Comparison of ENCODE assay signal across 8 mouse cellular contexts in genomic region chr4:114779758-114780546, GRCm38 (mm10). TPM values are rescaled to one million over a fixed set of nuclear protein-coding genes. Genes with fewer than 3 reads are reported as not detected.
A peak's percentile ranks its signal among the peaks of the same experiment; 100 is the strongest.
DNase-seq lines count a peak whose midpoint lies in the region; ATAC-seq and TF ChIP-seq lines count a peak whose summit lies in the region.

No protein-coding gene starts in this region.

- H3K27me3 ChIP-seq in hindbrain, embryonic 15.5 days: 0 out of 2 replicates have a peak, but pooled peaks cover 4% of the 10 kb centered on the region
- H3K27me3 ChIP-seq in limb, embryonic 14.5 days (ENCODE audit: control insufficient read depth, insufficient read depth, low read length): peaks cover 4% of the 10 kb centered on the region; the same call in 1 of the 2 replicates
- H3K27me3 ChIP-seq in neural tube, embryonic 15.5 days (replicated peaks): no peaks in the 10 kb centered on the region

- H3K4me1 ChIP-seq in hindbrain, embryonic 15.5 days (replicated peaks): peaks cover 9% of the 10 kb centered on the region; the same call in 1 of the 2 replicates
- H3K4me1 ChIP-seq in limb, embryonic 14.5 days (ENCODE audit: control insufficient read depth, insufficient read depth, low read length): peaks cover 26% of the 10 kb centered on the region
- H3K4me1 ChIP-seq in neural tube, embryonic 15.5 days: peaks cover 15% of the 10 kb centered on the region

- peak; percentile 24 for DNase-seq in adrenal gland, postnatal 14 days
- DNase-seq in adrenal gland, adult 8-10 months: no peak
- peak; percentile 59 for DNase-seq in limb, embryonic 14.5 days (ENCODE audit: low spot score)
- DNase-seq in layer of hippocampus, adult 8-10 months (ENCODE audit: low spot score in 2 of 2): no peak
- DNase-seq in cerebellum, postnatal 36 days: no peak

- 67% methylated on average over 17 of the region's 17 CpGs for WGBS in hindbrain, embryonic 15.5 days
- WGBS in limb, embryonic 14.5 days: 18% methylated on average over 17 of the region's 17 CpGs
- 31% methylated on average over 17 of the region's 17 CpGs for WGBS in neural tube, embryonic 15.5 days

- no peak overlapping the region for H3K4me3 ChIP-seq in hindbrain, embryonic 15.5 days
- no peak overlapping the region for H3K4me3 ChIP-seq in limb, embryonic 14.5 days (replicated peaks; ENCODE audit: low read length)
- H3K4me3 ChIP-seq in neural tube, embryonic 15.5 days (replicated peaks): no peak overlapping the region

- H3K27ac ChIP-seq in hindbrain, embryonic 15.5 days (replicated peaks): no peak overlapping the region
- peak overlapping the region; percentile 68 for H3K27ac ChIP-seq in limb, embryonic 14.5 days (replicated peaks; ENCODE audit: low read depth, low read length)
- 0 out of 2 replicates have a peak overlapping the region, but pooled peaks have one; percentile 1 for H3K27ac ChIP-seq in neural tube, embryonic 15.5 days (replicated peaks)

- no peak for TF ChIP-seq POLR2A in limb, embryonic 14.5 days (IDR thresholded peaks at IDR 0.05; ENCODE audit: borderline replicate concordance, extremely low read depth, insufficient read depth, insufficient read length)

- H3K36me3 ChIP-seq in hindbrain, embryonic 15.5 days: no peaks in the 10 kb centered on the region
- no peaks in the 10 kb centered on the region for H3K36me3 ChIP-seq in limb, embryonic 14.5 days (ENCODE audit: control insufficient read depth, insufficient read depth, low read length)
- no peaks in the 10 kb centered on the region for H3K36me3 ChIP-seq in neural tube, embryonic 15.5 days

- ATAC-seq in hindbrain, embryonic 15.5 days (ENCODE audit: low FRiP score, low read depth): peak; percentile 40; the same call in 1 of the 2 replicates
- peak; percentile 61 for ATAC-seq in limb, embryonic 14.5 days (ENCODE audit: low FRiP score, low read depth)
- no peak for ATAC-seq in neural tube, embryonic 15.5 days (ENCODE audit: low FRiP score)
- ATAC-seq in cerebellum, adult (ENCODE audit: insufficient number of reproducible peaks, low FRiP score, low TSS enrichment): no peak

- H3K4me2 ChIP-seq in hindbrain, embryonic 15.5 days: no peak overlapping the region
- H3K4me2 ChIP-seq in limb, embryonic 14.5 days (replicated peaks; ENCODE audit: low read depth, low read length, severe bottlenecking): peak overlapping the region; percentile 17; the same call in 1 of the 2 replicates
- peak overlapping the region; percentile 28; the same call in 1 of the 2 replicates for H3K4me2 ChIP-seq in neural tube, embryonic 15.5 days

- H3K9me3 ChIP-seq in hindbrain, embryonic 15.5 days: no peaks in the 10 kb centered on the region
- no peaks in the 10 kb centered on the region for H3K9me3 ChIP-seq in limb, embryonic 14.5 days (ENCODE audit: control insufficient read depth, low read length)
- no peaks in the 10 kb centered on the region for H3K9me3 ChIP-seq in neural tube, embryonic 15.5 days (replicated peaks)

- no peak overlapping the region for H3K9ac ChIP-seq in hindbrain, embryonic 15.5 days
- no peak overlapping the region for H3K9ac ChIP-seq in limb, embryonic 14.5 days (ENCODE audit: low read depth, low read length, severe bottlenecking)
- H3K9ac ChIP-seq in neural tube, embryonic 15.5 days (replicated peaks): no peak overlapping the region

RNA-seq across cellular contexts. Expression of gene Gm12830, which starts 41.6 kb away (rescaled TPM):
- total RNA-seq in adrenal gland, postnatal 14 days (2021): not detected in 2 replicates
- total RNA-seq in adrenal gland, adult 8-10 months (2022): not detected
- polyA plus RNA-seq in hindbrain, embryonic 15.5 days (2015; fragmentation: Nextera tagmentation; extraction: Ambion mirVana): not detected in 2 replicates
- not detected in 2 replicates for polyA plus RNA-seq in limb, embryonic 14.5 days (2012; rRNA removed)
- polyA plus RNA-seq in limb, embryonic 14.5 days (2014; fragmentation: Nextera tagmentation; extraction: Ambion mirVana): not detected in 2 replicates
- polyA plus RNA-seq in neural tube, embryonic 15.5 days (2015; fragmentation: Nextera tagmentation; extraction: Ambion mirVana): not detected in 2 replicates
- not detected for total RNA-seq in layer of hippocampus, adult 8-10 months (2022)

Comparison
In these comparisons a context has a peak if more than half of its experiments do, and no peak if none do; other contexts are left out.
1. DNase-seq: peak in adrenal gland, postnatal 14 days (single experiment) and limb, embryonic 14.5 days (single experiment); none in adrenal gland, adult 8-10 months (single experiment), layer of hippocampus, adult 8-10 months (0 of 2) and cerebellum, postnatal 36 days (0 of 2).
2. ATAC-seq: peak in hindbrain, embryonic 15.5 days (single experiment) and limb, embryonic 14.5 days (single experiment); none in neural tube, embryonic 15.5 days (single experiment) and cerebellum, adult (single experiment).